ENCODE assay signal across 8 mouse cellular contexts in genomic region chr4:129336291-129336690, GRCm38 (mm10). TPM values are rescaled to one million over a fixed set of nuclear protein-coding genes. Genes with fewer than 3 reads are reported as not detected.
DNase-seq lines count a peak whose midpoint lies in the region; ATAC-seq and TF ChIP-seq lines count a peak whose summit lies in the region.

No protein-coding gene starts in this region.

- H3K9me3 ChIP-seq in heart, embryonic 12.5 days (replicated peaks): no peaks in the 10 kb centered on the region
- H3K9me3 ChIP-seq in ES-Bruce4 (replicated peaks; ENCODE audit: control insufficient read depth, insufficient read depth, low read length, poor library complexity, severe bottlenecking): no peaks in the 10 kb centered on the region
- no peaks in the 10 kb centered on the region for H3K9me3 ChIP-seq in forebrain, embryonic 16.5 days (ENCODE audit: control insufficient read depth, low read length)
- no peaks in the 10 kb centered on the region for H3K9me3 ChIP-seq in liver, postnatal 0 days (ENCODE audit: low read length)

- H3K4me3 ChIP-seq in heart, embryonic 12.5 days: peak overlapping the region; percentile 93
- H3K4me3 ChIP-seq in ES-Bruce4 (ENCODE audit: low read depth, low read length): peak overlapping the region; percentile 84
- H3K4me3 ChIP-seq in forebrain, embryonic 16.5 days (replicated peaks; ENCODE audit: low read length): peak overlapping the region; percentile 51
- peak overlapping the region; percentile 90 for H3K4me3 ChIP-seq in liver, postnatal 0 days (ENCODE audit: low read depth, low read length)

- 48% methylated on average over 14 of the region's 14 CpGs for WGBS in heart, embryonic 12.5 days
- WGBS in forebrain, embryonic 16.5 days: 55% methylated on average over 14 of the region's 14 CpGs
- WGBS in liver, postnatal 0 days (ENCODE audit: insufficient replicate concordance): 44% methylated on average over 14 of the region's 14 CpGs

- H3K4me1 ChIP-seq in heart, embryonic 12.5 days (replicated peaks): peaks cover 28% of the 10 kb centered on the region
- no peaks in the 10 kb centered on the region for H3K4me1 ChIP-seq in ES-Bruce4 (ENCODE audit: control insufficient read depth, insufficient read depth, low read length)
- H3K4me1 ChIP-seq in forebrain, embryonic 16.5 days (replicated peaks; ENCODE audit: control insufficient read depth, insufficient read depth, low read length): peaks cover 29% of the 10 kb centered on the region
- peaks cover 47% of the 10 kb centered on the region for H3K4me1 ChIP-seq in liver, postnatal 0 days (ENCODE audit: insufficient read depth)

- TF ChIP-seq EP300 in ES-Bruce4 (IDR thresholded peaks at IDR 0.05; ENCODE audit: insufficient read depth, low read depth, low read length): no peak
- TF ChIP-seq EP300 in liver, postnatal 0 days (IDR thresholded peaks at IDR 0.05; ENCODE audit: low read depth): no peak

- no peak for DNase-seq in heart, postnatal 10 days
- DNase-seq in liver, postnatal 0 days: no peak
- DNase-seq in ovary, postnatal 36 days (ENCODE audit: low spot score): no peak
- DNase-seq in gastrocnemius, postnatal 10 days: no peak
- DNase-seq in layer of hippocampus, adult 9-10 months (ENCODE audit: low spot score): no peak

- no peaks in the 10 kb centered on the region for H3K27me3 ChIP-seq in heart, embryonic 12.5 days (replicated peaks)
- H3K27me3 ChIP-seq in ES-Bruce4 (ENCODE audit: control insufficient read depth, insufficient read depth, low read length, poor library complexity, severe bottlenecking): no peaks in the 10 kb centered on the region
- H3K27me3 ChIP-seq in forebrain, embryonic 16.5 days (replicated peaks; ENCODE audit: control insufficient read depth, insufficient read depth, low read length): no peaks in the 10 kb centered on the region
- no peaks in the 10 kb centered on the region for H3K27me3 ChIP-seq in liver, postnatal 0 days (ENCODE audit: insufficient read depth, low read length)

- peak overlapping the region; percentile 91 for H3K4me2 ChIP-seq in heart, embryonic 12.5 days
- H3K4me2 ChIP-seq in forebrain, embryonic 16.5 days (ENCODE audit: low read length): peak overlapping the region; percentile 60
- H3K4me2 ChIP-seq in liver, postnatal 0 days (ENCODE audit: low read depth, low read length): peak overlapping the region; percentile 76

- H3K9ac ChIP-seq in heart, embryonic 12.5 days: peak overlapping the region; percentile 73
- peak overlapping the region; percentile 77 for H3K9ac ChIP-seq in ES-Bruce4 (ENCODE audit: low read depth, poor library complexity, severe bottlenecking)
- H3K9ac ChIP-seq in forebrain, embryonic 16.5 days (replicated peaks; ENCODE audit: low read depth, low read length): peak overlapping the region; percentile 61
- peak overlapping the region; percentile 70 for H3K9ac ChIP-seq in liver, postnatal 0 days (replicated peaks)

- no peak for TF ChIP-seq POLR2A in ES-Bruce4 (IDR thresholded peaks at IDR 0.05; ENCODE audit: insufficient read depth, low read length)

- no peak for ATAC-seq in heart, embryonic 12.5 days (ENCODE audit: insufficient number of reproducible peaks, low FRiP score)
- ATAC-seq in forebrain, embryonic 16.5 days: no peak
- no peak for ATAC-seq in liver, postnatal 0 days

- H3K27ac ChIP-seq in heart, embryonic 12.5 days (ENCODE audit: poor library complexity, severe bottlenecking): peak overlapping the region; percentile 98
- peak overlapping the region; percentile 94 for H3K27ac ChIP-seq in ES-Bruce4 (ENCODE audit: insufficient read depth, low read length)
- H3K27ac ChIP-seq in forebrain, embryonic 16.5 days (ENCODE audit: low read length): peak overlapping the region; percentile 98
- peak overlapping the region; percentile 97 for H3K27ac ChIP-seq in liver, postnatal 0 days (ENCODE audit: low read depth)

- TF ChIP-seq CTCF in ES-Bruce4 (IDR thresholded peaks at IDR 0.05; ENCODE audit: low read depth, low read length): no peak
- no peak for TF ChIP-seq CTCF in liver, postnatal 0 days (IDR thresholded peaks at IDR 0.05; ENCODE audit: low read depth)

- H3K36me3 ChIP-seq in heart, embryonic 12.5 days: peaks cover 22% of the 10 kb centered on the region
- H3K36me3 ChIP-seq in ES-Bruce4 (ENCODE audit: control insufficient read depth, insufficient read depth, low read length, poor library complexity, severe bottlenecking): peaks cover 29% of the 10 kb centered on the region
- H3K36me3 ChIP-seq in forebrain, embryonic 16.5 days (ENCODE audit: control insufficient read depth, insufficient read depth): no peaks in the 10 kb centered on the region
- peaks cover 21% of the 10 kb centered on the region for H3K36me3 ChIP-seq in liver, postnatal 0 days (replicated peaks; ENCODE audit: insufficient read depth, low read length)

- intact Hi-C loops in heart, postnatal 10 days (cut with DNase I): no loop called here

RNA-seq across cellular contexts. Expression of gene Zbtb8os, which starts 0.8 kb away (rescaled TPM):
- polyA plus RNA-seq in heart, embryonic 12.5 days (2016; fragmentation: Nextera tagmentation; extraction: Ambion mirVana): 46.7 and 51.1 TPM in 2 replicates
- 10 to 100 TPM; 21.9 to 22.1 TPM for total RNA-seq in heart, postnatal 10 days (2021)
- polyA plus RNA-seq in ES-Bruce4 (2011; ENCODE audit: insufficient read depth, insufficient read length, low read depth, missing spikeins): 138 and 146 TPM in 2 replicates
- 25.8 and 26.0 TPM in 2 replicates for polyA plus RNA-seq in forebrain, embryonic 16.5 days (2015; fragmentation: Nextera tagmentation; extraction: Ambion mirVana)
- 32.2 and 34.2 TPM in 2 replicates for polyA plus RNA-seq in liver, postnatal 0 days (2015; fragmentation: Nextera tagmentation; extraction: Ambion mirVana)
- 10 to 100 TPM; 24.2 to 25.4 TPM for total RNA-seq in gastrocnemius, postnatal 10 days (2021)

RNA-seq across cellular contexts. Expression of gene Rbbp4, which starts 1.1 kb away (rescaled TPM):
- 342 TPM in 2 replicates for polyA plus RNA-seq in heart, embryonic 12.5 days (2016; fragmentation: Nextera tagmentation; extraction: Ambion mirVana)
- total RNA-seq in heart, postnatal 10 days (2021): 100 to 1,000 TPM; 134 to 137 TPM
- 375 and 419 TPM in 2 replicates for polyA plus RNA-seq in ES-Bruce4 (2011; ENCODE audit: insufficient read depth, insufficient read length, low read depth, missing spikeins)
- 388 and 437 TPM in 2 replicates for polyA plus RNA-seq in forebrain, embryonic 16.5 days (2015; fragmentation: Nextera tagmentation; extraction: Ambion mirVana)
- 163 and 167 TPM in 2 replicates for polyA plus RNA-seq in liver, postnatal 0 days (2015; fragmentation: Nextera tagmentation; extraction: Ambion mirVana)
- 10 to 100 TPM; 96.7 to 98.5 TPM for total RNA-seq in gastrocnemius, postnatal 10 days (2021)

RNA-seq across cellular contexts. Expression of gene Zbtb8a, which starts 41.6 kb away (rescaled TPM):
- polyA plus RNA-seq in heart, embryonic 12.5 days (2016; fragmentation: Nextera tagmentation; extraction: Ambion mirVana): 11.1 and 11.8 TPM in 2 replicates
- total RNA-seq in heart, postnatal 10 days (2021): 1 to 10 TPM; 5.9 to 7.1 TPM
- 20.7 and 21.1 TPM in 2 replicates for polyA plus RNA-seq in ES-Bruce4 (2011; ENCODE audit: insufficient read depth, insufficient read length, low read depth, missing spikeins)
- 17.8 and 18.6 TPM in 2 replicates for polyA plus RNA-seq in forebrain, embryonic 16.5 days (2015; fragmentation: Nextera tagmentation; extraction: Ambion mirVana)
- polyA plus RNA-seq in liver, postnatal 0 days (2015; fragmentation: Nextera tagmentation; extraction: Ambion mirVana): 1.9 and 2.3 TPM in 2 replicates
- 1 to 10 TPM; 2.9 to 4.7 TPM for total RNA-seq in gastrocnemius, postnatal 10 days (2021)

RNA-seq across cellular contexts. Expression of gene Sync, which starts 48.9 kb away (rescaled TPM):
- polyA plus RNA-seq in heart, embryonic 12.5 days (2016; fragmentation: Nextera tagmentation; extraction: Ambion mirVana): 1.1 and 1.3 TPM in 2 replicates
- total RNA-seq in heart, postnatal 10 days (2021): 10 to 100 TPM; 13.4 TPM
- polyA plus RNA-seq in ES-Bruce4 (2011; ENCODE audit: insufficient read depth, insufficient read length, low read depth, missing spikeins): 0.87 and 0.90 TPM in 2 replicates
- 0.31 and 0.38 TPM in 2 replicates for polyA plus RNA-seq in forebrain, embryonic 16.5 days (2015; fragmentation: Nextera tagmentation; extraction: Ambion mirVana)
- 0.15 TPM in 1 of 2 replicates, not detected in the other for polyA plus RNA-seq in liver, postnatal 0 days (2015; fragmentation: Nextera tagmentation; extraction: Ambion mirVana)
- 10 to 100 TPM; 63.6 to 64.4 TPM for total RNA-seq in gastrocnemius, postnatal 10 days (2021)
